Mouse (Mus musculus) embryonic fibroblast, embryonic 13.5 days (primary cell): ENCODE results near the gene Napsa.

Experiments used
- CTCF ChIP-seq: IDR thresholded peaks from 2 replicates; pipeline ENCODE4 v1.5.1; 2011; ENCODE audit warnings: mild to moderate bottlenecking, control low read depth, low read length, moderate library complexity, borderline replicate concordance; ENCODE audit not compliant: insufficient read depth
- POLR2A ChIP-seq: IDR thresholded peaks from 2 replicates; pipeline ENCODE4 v1.6.1; 2011; ENCODE audit warnings: low read depth, mild to moderate bottlenecking, control low read depth, low read length, moderate library complexity

GRCm38 (mm10) chr7:44615987-44616386 is 43.8 kb downstream of the Napsa start:
- TF ChIP-seq CTCF, result no peak
- no peak for TF ChIP-seq POLR2A
